Mouse (Mus musculus) liver, adult 2 months (tissue): ENCODE measurements around the gene Tanc1. TPM values are rescaled to one million over a fixed set of nuclear protein-coding genes. Genes with fewer than 3 reads are reported as not detected.

Experiments used
- DNase-seq: peaks from one replicate; pipeline ENCODE4 v3.0.0-alpha.2; 2011; ENCODE audit warnings: low read depth, low spot score; ENCODE audit errors: extremely low read depth
- H3K27ac ChIP-seq: fragments of 200-500 bp; replicated peaks from 2 replicates; pipeline ENCODE4 v1.5.1; 2012; ENCODE audit warnings: low read depth, mild to moderate bottlenecking, control low read depth, inconsistent platforms, low read length; ENCODE audit not compliant: insufficient read depth
- H3K27me3 ChIP-seq: fragments of 200-500 bp; 2 replicates; pipeline ENCODE4 v1.6.1; 2012; ENCODE audit warnings: mild to moderate bottlenecking, moderate library complexity, low read length, inconsistent platforms; ENCODE audit not compliant: control insufficient read depth, insufficient read depth
- H3K36me3 ChIP-seq: fragments of 200-500 bp; 2 replicates; pipeline ENCODE4 v1.6.1; 2012; ENCODE audit warnings: low read length, inconsistent platforms; ENCODE audit not compliant: control insufficient read depth, insufficient read depth
- H3K4me1 ChIP-seq: fragments of 200-500 bp; 2 replicates; pipeline ENCODE4 v1.6.1; 2011; ENCODE audit warnings: low read length; ENCODE audit not compliant: control insufficient read depth, insufficient read depth
- H3K4me3 ChIP-seq: fragments of 200-500 bp; 2 replicates; pipeline ENCODE4 v1.5.1; 2011; ENCODE audit warnings: low read depth, mild to moderate bottlenecking, control low read depth, low read length, moderate library complexity; ENCODE audit not compliant: insufficient read depth
- H3K79me2 ChIP-seq: fragments of 200-500 bp; 2 replicates; pipeline ENCODE4 v1.6.1; 2012; ENCODE audit warnings: inconsistent platforms, mild to moderate bottlenecking, low read length, moderate library complexity; ENCODE audit not compliant: control insufficient read depth, insufficient read depth
- H3K9ac ChIP-seq: fragments of 200-500 bp; 2 replicates; pipeline ENCODE4 v1.6.1; 2012; ENCODE audit warnings: low read depth, mild to moderate bottlenecking, control low read depth, inconsistent platforms, low read length
- CTCF ChIP-seq: fragments of 200-500 bp; IDR thresholded peaks from 2 replicates; pipeline ENCODE4 v1.5.1; 2011; ENCODE audit warnings: low read depth, low read length, control low read depth
- POLR2A ChIP-seq: fragments of 200-500 bp; IDR thresholded peaks from 2 replicates; pipeline ENCODE4 v1.6.1; 2011; ENCODE audit warnings: low read length, control low read depth; ENCODE audit not compliant: insufficient read depth; ENCODE audit errors: extremely low read depth
- WGBS: fragments of 180-500 bp; shearing (Covaris S2); methylation state at CpG from one replicate; pipeline ENCODE4 v1.1.7; 2018; 5-methylcytosine and 5-hydroxymethylcytosine counted together
- polyA plus RNA-seq: library from polyadenylated mRNA; depleted of rRNA; stranded (reverse); fragments of >200 nt; gene quantifications from 2 replicates; pipeline ENCODE4 v1.2.3, GENCODE M21; 2012
- total RNA-seq: library from RNA; depleted of rRNA; stranded (reverse); fragments of >200 nt; gene quantifications from 2 replicates; pipeline ENCODE4 v1.2.3, GENCODE M21; 2014

Tanc1 gene
- total and polyA plus RNA-seq, 2 experiments, result 2.7 to 5.0 TPM

GRCm38 (mm10) chr2:59752766-59753165, 140.9 kb downstream of the Tanc1 start:
- Histone ChIP-seq H3K36me3 (no peaks in the 10 kb centered on the region), H3K27me3 (no peaks in the 10 kb centered on the region), H3K4me3 (no peak overlapping the region), H3K79me2 (peaks cover 3% of the 10 kb centered on the region; the same call in 1 of the 2 replicates), H3K9ac (no peak overlapping the region), H3K4me1 (0 out of 2 replicates have a peak, but pooled peaks cover 2% of the 10 kb centered on the region), H3K27ac (no peak overlapping the region)
- no peak for DNase-seq
- TF ChIP-seq POLR2A (no peak), CTCF (no peak)
- 87% methylated on average over 5 of the region's 5 CpGs for WGBS

- TF ChIP-seq CTCF (no peak), POLR2A (no peak)
- Histone ChIP-seq H3K27ac (no peak overlapping the region), H3K9ac (no peak overlapping the region), H3K79me2 (no peaks in the 10 kb centered on the region), H3K27me3 (no peaks in the 10 kb centered on the region), H3K4me3 (no peak overlapping the region), H3K4me1 (no peaks in the 10 kb centered on the region), H3K36me3 (no peaks in the 10 kb centered on the region)
- WGBS, result 85% methylated on average over 13 of the region's 13 CpGs
- no peak for DNase-seq
Observed at GRCm38 (mm10) chr2:59756137-59756753, 144.4 kb downstream of the Tanc1 start.

- H3K4me1 ChIP-seq, result no peaks in the 10 kb centered on the region
- no peak overlapping the region for H3K4me3 ChIP-seq
- no peaks in the 10 kb centered on the region for H3K79me2 ChIP-seq
- WGBS, result 89% methylated on average over 6 of the region's 6 CpGs
- no peaks in the 10 kb centered on the region for H3K27me3 ChIP-seq
- no peak for TF ChIP-seq POLR2A
- no peak for TF ChIP-seq CTCF
- no peaks in the 10 kb centered on the region for H3K36me3 ChIP-seq
- H3K9ac ChIP-seq, result no peak overlapping the region
- H3K27ac ChIP-seq, result no peak overlapping the region
- DNase-seq, result no peak
Observed at GRCm38 (mm10) chr2:59757015-59757414, 145.2 kb downstream of the Tanc1 start.

- Histone ChIP-seq H3K36me3 (no peaks in the 10 kb centered on the region), H3K4me3 (no peak overlapping the region), H3K27me3 (no peaks in the 10 kb centered on the region), H3K79me2 (no peaks in the 10 kb centered on the region), H3K9ac (no peak overlapping the region), H3K4me1 (no peaks in the 10 kb centered on the region), H3K27ac (no peak overlapping the region)
- DNase-seq, result no peak
- WGBS, result 91% methylated on average over 9 of the region's 9 CpGs
- TF ChIP-seq POLR2A (no peak), CTCF (no peak)
Observed at GRCm38 (mm10) chr2:59758139-59758918, 146.5 kb downstream of the Tanc1 start.

DNA sequence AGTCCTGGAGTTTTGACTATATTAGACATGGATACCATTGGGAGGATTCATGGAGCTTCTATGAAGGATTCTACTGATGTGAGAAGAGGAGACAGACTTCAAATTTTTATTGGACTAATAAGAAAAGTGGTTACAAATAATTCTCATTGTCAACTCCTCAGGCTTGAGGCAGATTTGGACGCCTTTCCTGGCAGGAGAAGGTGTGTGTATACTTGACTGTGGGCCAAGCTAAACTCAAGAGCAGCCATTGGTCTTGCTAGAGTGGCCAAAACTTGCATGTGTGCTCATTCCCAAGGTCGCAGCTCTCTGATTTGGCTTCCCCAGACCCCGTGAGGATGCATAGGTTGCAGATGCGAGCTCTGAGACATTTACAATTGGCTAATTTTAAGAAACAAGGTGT, 148.9 kb downstream of the Tanc1 start:
- TF ChIP-seq POLR2A, result no peak
- no peak for TF ChIP-seq CTCF
- Histone ChIP-seq H3K27ac (no peak overlapping the region), H3K4me3 (no peak overlapping the region), H3K36me3 (no peaks in the 10 kb centered on the region), H3K4me1 (no peaks in the 10 kb centered on the region), H3K9ac (no peak overlapping the region), H3K79me2 (no peaks in the 10 kb centered on the region), H3K27me3 (no peaks in the 10 kb centered on the region)
- DNase-seq, result peak; percentile 31
- WGBS, result 45% methylated on average over 4 of the region's 4 CpGs

GRCm38 (mm10) chr2:59761183-59761582, 149.3 kb downstream of the Tanc1 start:
- Histone ChIP-seq H3K9ac (no peak overlapping the region), H3K4me3 (no peak overlapping the region), H3K27me3 (no peaks in the 10 kb centered on the region), H3K79me2 (no peaks in the 10 kb centered on the region), H3K27ac (no peak overlapping the region), H3K4me1 (no peaks in the 10 kb centered on the region), H3K36me3 (no peaks in the 10 kb centered on the region)
- no peak for TF ChIP-seq POLR2A
- no peak for TF ChIP-seq CTCF
- WGBS, result 85% methylated on average over 12 of the region's 12 CpGs
- DNase-seq, result no peak
